Mouse (Mus musculus) G1E (cell line): ENCODE measurements at regions not wholly inside any gene's neighbourhood (a gene's known extent, or its start where the extent isn't known, plus 50 kb on each side); places are given as distances from the start of the nearest gene placed in this dataset.

ENCODE experiments used
- ATAC-seq: 2 replicates; pipeline ENCODE4 v1.8.0; 2016; ENCODE audit warnings: mild to moderate bottlenecking; ENCODE audit not compliant: insufficient number of reproducible peaks, poor library complexity, low FRiP score, severe bottlenecking; ENCODE audit errors: extremely low read depth
- DNase-seq: peaks from one replicate; pipeline ENCODE4 v3.0.0; 2012; ENCODE audit warnings: low spot score
- H3K27me3 ChIP-seq: 2 replicates; pipeline ENCODE4 v1.6.1; 2012; ENCODE audit warnings: mild to moderate bottlenecking, low read length, inconsistent platforms; ENCODE audit not compliant: insufficient read depth
- H3K36me3 ChIP-seq: replicated peaks from 2 replicates; pipeline ENCODE3; 2012; ENCODE audit warnings: mild to moderate bottlenecking, inconsistent platforms
- H3K4me1 ChIP-seq: 2 replicates; pipeline ENCODE4 v1.6.1; 2012; ENCODE audit warnings: low read depth, low read length, inconsistent platforms, mixed read lengths; ENCODE audit not compliant: insufficient read depth
- H3K4me3 ChIP-seq: 2 replicates; pipeline ENCODE4 v1.5.1; 2012; ENCODE audit warnings: low read depth, mild to moderate bottlenecking, inconsistent platforms, low read length, moderate library complexity, mixed read lengths
- H3K9me3 ChIP-seq: replicated peaks from 2 replicates; pipeline ENCODE4 v1.6.1; 2012; ENCODE audit warnings: inconsistent platforms
- CTCF ChIP-seq: IDR thresholded peaks from 2 replicates; pipeline ENCODE4 v1.5.1; 2012; ENCODE audit warnings: low read depth, low read length, inconsistent platforms, mixed read lengths
- GATA1 ChIP-seq: IDR thresholded peaks from 2 replicates; pipeline ENCODE4 v1.6.1; 2012; ENCODE audit warnings: borderline replicate concordance, low read length, inconsistent platforms, mixed read lengths
- GATA2 ChIP-seq: IDR thresholded peaks from 2 replicates; pipeline ENCODE4 v1.6.1; 2012; ENCODE audit warnings: low read depth, low read length, inconsistent platforms, borderline replicate concordance
- POLR2AphosphoS5 ChIP-seq: IDR thresholded peaks from 2 replicates; pipeline ENCODE4 v1.6.1; 2012; ENCODE audit warnings: low read depth, low read length, inconsistent platforms; ENCODE audit not compliant: insufficient replicate concordance
- TAL1 ChIP-seq: conservative IDR thresholded peaks from 2 replicates; pipeline ENCODE4 v1.6.1; 2012; ENCODE audit warnings: low read depth, low read length, inconsistent platforms, mixed read lengths

DNA sequence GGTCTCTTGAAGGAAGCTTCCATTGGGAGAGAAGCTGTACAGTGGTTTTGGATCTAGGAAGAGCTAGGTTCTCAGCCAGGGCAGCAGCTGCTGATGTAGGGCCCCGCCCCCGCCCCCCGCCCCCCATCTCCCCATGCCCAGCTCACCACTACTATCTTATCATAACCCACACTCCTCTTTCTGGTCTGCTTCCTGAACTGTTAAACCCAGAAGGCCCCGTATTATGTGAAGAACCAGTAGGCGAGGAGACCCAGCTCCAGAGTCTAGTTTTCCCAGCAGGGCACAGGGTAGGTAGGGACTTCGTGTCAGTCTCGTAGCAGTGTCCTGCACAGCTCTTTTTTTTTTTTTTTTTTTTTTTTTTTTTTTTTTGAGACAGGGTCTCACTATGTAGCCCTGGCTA, 75.5 kb upstream of the Klf13 start:
- no peak overlapping the region; the same call in 1 of the 2 replicates for H3K4me3 ChIP-seq
- ATAC-seq: peak; percentile 79
- peak; percentile 80 for DNase-seq
- H3K36me3 ChIP-seq: no peaks in the 10 kb centered on the region
- H3K27me3 ChIP-seq: no peaks in the 10 kb centered on the region
- H3K4me1 ChIP-seq: peaks cover 68% of the 10 kb centered on the region
- H3K9me3 ChIP-seq: no peaks in the 10 kb centered on the region
- TF ChIP-seq GATA2: no peak
- TF ChIP-seq POLR2AphosphoS5: no peak
- TF ChIP-seq GATA1: no peak
- TF ChIP-seq CTCF: no peak
- TF ChIP-seq TAL1: no peak

DNA sequence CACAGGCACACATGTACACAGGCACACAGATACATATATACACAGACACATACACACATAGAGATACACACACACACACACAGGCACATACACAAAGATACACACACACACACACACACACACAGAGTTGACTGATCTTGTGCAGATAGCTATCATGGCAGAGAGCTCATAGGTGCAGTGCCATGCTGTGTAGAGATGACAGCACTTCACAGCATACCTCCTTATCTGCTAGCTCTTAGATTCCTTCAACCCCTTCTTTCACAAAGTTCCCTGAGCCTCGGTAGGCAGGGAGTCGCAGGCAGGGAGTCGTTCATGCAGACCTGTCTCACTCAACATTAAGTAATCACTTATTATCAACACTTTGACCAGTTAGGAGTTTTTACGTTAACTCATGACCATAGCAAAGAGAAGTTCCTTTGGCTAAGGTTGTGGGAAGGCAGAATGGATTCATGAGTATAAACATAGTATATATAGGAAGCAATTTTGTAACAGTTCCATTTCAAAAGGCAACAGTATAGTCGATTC, 74.4 kb upstream of the Klf13 start:
- Histone ChIP-seq H3K9me3 (no peaks in the 10 kb centered on the region), H3K4me1 (peaks cover 68% of the 10 kb centered on the region), H3K4me3 (no peak overlapping the region), H3K27me3 (no peaks in the 10 kb centered on the region), H3K36me3 (no peaks in the 10 kb centered on the region)
- TF ChIP-seq GATA2 (no peak), TAL1 (no peak), GATA1 (no peak), POLR2AphosphoS5 (no peak)
- DNase-seq (no peak), ATAC-seq (no peak)

DNA sequence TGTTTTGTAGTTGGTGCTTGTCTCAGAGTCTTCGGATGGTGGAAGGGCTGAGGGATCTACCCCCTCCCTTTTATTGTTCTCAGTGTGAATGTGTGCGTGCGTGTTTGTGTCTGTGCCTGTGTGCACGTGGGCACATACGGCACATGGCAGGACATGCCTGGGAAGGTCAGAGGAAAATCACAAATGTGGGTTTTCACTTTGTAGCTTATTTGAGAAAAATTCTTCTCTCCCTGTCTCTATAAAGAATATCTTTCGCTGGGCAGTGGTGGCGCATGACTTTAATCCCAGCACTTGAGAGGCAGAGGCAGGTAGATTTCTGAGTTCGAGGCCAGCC, 73.5 kb upstream of the Klf13 start:
- peaks cover 68% of the 10 kb centered on the region for H3K4me1 ChIP-seq
- TF ChIP-seq GATA2 (no peak), GATA1 (no peak), POLR2AphosphoS5 (no peak), CTCF (no peak), TAL1 (no peak)
- no peaks in the 10 kb centered on the region for H3K27me3 ChIP-seq
- DNase-seq (no peak), ATAC-seq (no peak)
- H3K9me3 ChIP-seq: no peaks in the 10 kb centered on the region
- H3K4me3 ChIP-seq: peak overlapping the region; percentile 61; the same call in 1 of the 2 replicates
- no peaks in the 10 kb centered on the region for H3K36me3 ChIP-seq

DNA sequence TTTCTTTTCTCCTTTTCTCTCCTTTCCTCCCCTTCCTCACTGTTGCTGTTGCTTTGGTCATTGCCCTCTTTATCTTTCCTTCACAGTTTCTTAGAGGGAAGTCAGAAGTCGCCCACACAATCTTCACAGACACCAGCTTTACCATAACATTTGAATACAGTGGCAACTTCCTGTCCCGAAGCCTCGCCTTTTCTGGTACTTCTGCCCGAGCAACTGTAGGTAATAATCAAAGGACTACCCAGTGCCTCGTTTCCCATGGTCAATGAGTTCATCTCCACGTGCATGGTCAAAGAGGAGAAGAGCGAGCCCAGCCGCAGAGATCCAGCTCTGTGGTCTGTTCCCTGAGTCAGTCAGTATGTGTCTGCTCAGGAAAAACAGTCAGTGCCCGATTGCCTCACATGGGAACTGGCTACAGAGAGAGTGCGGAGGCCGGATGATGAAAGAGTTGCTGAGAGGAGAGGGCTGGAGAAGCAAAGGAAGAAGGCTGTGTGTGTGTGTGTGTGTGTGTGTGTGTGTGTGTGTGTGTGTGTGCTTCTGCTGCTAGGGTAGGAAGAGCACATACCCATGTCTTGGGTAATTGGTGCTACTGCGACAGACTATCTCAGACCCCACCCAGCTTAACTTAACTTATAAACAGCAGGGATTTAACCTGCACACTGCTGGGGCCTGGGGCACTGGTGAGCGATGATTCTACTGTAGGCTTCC, 73.0 kb upstream of the Klf13 start:
- H3K36me3 ChIP-seq: no peaks in the 10 kb centered on the region
- H3K27me3 ChIP-seq: no peaks in the 10 kb centered on the region
- H3K9me3 ChIP-seq: no peaks in the 10 kb centered on the region
- no peak for TF ChIP-seq POLR2AphosphoS5
- peak; percentile 53 for TF ChIP-seq TAL1
- ATAC-seq (peak; percentile 55), DNase-seq (peak; percentile 32)
- H3K4me3 ChIP-seq: peak overlapping the region; percentile 61; the same call in 1 of the 2 replicates
- H3K4me1 ChIP-seq: peaks cover 68% of the 10 kb centered on the region

DNA sequence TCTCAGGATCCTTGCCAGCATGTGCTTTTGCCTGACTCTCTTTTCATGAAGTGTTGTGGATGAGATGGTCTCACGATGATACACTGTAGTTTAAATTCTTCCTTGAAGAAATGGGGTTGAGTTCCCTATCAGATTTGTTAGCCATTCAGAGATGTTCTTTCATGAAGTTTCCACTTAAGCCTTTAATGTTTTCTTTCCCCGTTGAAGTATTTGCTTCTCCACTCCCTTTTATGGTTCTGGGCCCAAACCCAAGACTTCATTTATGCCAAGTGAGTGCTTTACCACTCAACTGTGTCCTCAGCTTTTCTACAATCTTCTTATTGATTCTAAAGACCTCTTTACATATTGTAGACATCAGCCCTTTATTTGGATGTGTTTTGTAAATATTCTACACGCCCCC, 71.9 kb upstream of the Klf13 start:
- TF ChIP-seq GATA1 (no peak), TAL1 (no peak), CTCF (no peak), POLR2AphosphoS5 (no peak), GATA2 (no peak)
- H3K4me3 ChIP-seq: no peak overlapping the region
- H3K36me3 ChIP-seq: no peaks in the 10 kb centered on the region
- H3K9me3 ChIP-seq: no peaks in the 10 kb centered on the region
- H3K27me3 ChIP-seq: no peaks in the 10 kb centered on the region
- DNase-seq (no peak), ATAC-seq (no peak)
- peaks cover 69% of the 10 kb centered on the region for H3K4me1 ChIP-seq

DNA sequence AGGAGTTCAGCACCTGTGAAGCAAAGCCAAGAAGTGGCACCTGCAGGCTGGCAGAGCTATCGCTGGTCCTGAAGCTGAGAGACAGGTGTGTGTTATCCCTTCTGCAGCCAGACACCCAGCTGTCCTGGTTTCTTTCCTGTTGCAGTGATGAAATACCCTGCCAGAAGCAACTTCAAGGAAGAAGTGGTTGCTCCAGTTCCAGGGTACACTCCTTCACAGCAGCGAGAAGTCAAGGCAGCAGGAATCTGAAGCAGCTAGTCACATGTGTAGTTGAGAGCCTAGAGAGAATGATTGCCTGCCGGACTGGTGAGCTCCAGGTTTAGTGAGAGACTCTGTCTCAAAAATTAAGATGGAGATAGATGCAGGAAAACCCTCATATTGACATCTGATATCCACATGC, 69.1 kb upstream of the Klf13 start:
- H3K4me1 ChIP-seq: peaks cover 56% of the 10 kb centered on the region
- TF ChIP-seq GATA1 (no peak), GATA2 (no peak), POLR2AphosphoS5 (no peak), CTCF (no peak), TAL1 (no peak)
- no peak for DNase-seq
- H3K27me3 ChIP-seq: no peaks in the 10 kb centered on the region
- no peak for ATAC-seq
- no peak overlapping the region for H3K4me3 ChIP-seq
- no peaks in the 10 kb centered on the region for H3K9me3 ChIP-seq
- no peaks in the 10 kb centered on the region for H3K36me3 ChIP-seq

DNA sequence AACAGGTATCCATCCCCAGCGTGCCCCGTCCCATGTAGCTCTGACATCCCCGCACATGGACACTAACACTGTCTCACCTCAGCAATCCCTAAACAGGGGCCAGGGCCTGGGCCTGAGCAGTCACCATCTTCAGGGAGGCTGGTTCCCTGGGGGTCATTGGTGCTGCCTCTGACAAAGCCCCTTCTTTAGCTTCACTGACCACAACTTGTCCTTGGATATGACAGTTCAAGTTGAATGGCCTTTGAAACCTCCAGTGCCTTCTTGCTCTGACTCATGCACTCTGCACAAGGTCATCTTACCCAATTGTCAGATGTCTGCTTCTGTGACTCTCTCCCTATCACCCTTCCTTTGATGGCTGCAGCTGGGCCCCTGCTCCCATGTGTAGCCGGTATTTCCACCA, 68.2 kb upstream of the Klf13 start:
- no peaks in the 10 kb centered on the region for H3K27me3 ChIP-seq
- DNase-seq (no peak), ATAC-seq (no peak)
- H3K9me3 ChIP-seq: no peaks in the 10 kb centered on the region
- peaks cover 56% of the 10 kb centered on the region for H3K4me1 ChIP-seq
- H3K4me3 ChIP-seq: no peak overlapping the region
- TF ChIP-seq POLR2AphosphoS5 (no peak), CTCF (no peak), TAL1 (no peak), GATA2 (no peak), GATA1 (no peak)
- H3K36me3 ChIP-seq: no peaks in the 10 kb centered on the region
